Mouse (Mus musculus): ENCODE results near the gene Mpdu1.
"Not testable (repeated sequence)": the region's sequence is repeated elsewhere in the genome, so short reads cannot be mapped to it uniquely, and the experiment has no call there.

Mpdu1 gene

DNA sequence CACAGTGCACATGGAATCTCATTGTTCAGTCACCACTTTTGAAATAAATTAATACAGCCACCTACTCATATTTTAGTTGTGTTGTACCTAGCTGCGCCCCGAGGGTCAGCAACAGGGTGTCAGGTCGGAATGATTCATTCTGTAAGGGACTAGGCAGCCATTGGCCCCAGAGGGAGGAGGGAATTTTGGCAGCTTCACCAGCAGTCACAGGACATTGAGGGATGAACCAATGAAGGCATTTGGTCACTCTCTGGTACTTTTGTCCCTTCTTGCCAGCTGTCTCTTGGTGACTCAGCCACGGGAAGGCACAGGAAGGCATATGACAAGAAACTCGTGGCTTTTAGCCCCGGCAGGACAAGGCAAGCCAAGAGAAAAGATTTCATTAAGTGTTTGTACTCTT, 1.4 kb upstream of the Mpdu1 start:
- no peak for DNase-seq

- DNase-seq = no peak
Measured at GRCm38 (mm10) chr11:69662967-69663671, 677 bp upstream of the Mpdu1 start.

DNA sequence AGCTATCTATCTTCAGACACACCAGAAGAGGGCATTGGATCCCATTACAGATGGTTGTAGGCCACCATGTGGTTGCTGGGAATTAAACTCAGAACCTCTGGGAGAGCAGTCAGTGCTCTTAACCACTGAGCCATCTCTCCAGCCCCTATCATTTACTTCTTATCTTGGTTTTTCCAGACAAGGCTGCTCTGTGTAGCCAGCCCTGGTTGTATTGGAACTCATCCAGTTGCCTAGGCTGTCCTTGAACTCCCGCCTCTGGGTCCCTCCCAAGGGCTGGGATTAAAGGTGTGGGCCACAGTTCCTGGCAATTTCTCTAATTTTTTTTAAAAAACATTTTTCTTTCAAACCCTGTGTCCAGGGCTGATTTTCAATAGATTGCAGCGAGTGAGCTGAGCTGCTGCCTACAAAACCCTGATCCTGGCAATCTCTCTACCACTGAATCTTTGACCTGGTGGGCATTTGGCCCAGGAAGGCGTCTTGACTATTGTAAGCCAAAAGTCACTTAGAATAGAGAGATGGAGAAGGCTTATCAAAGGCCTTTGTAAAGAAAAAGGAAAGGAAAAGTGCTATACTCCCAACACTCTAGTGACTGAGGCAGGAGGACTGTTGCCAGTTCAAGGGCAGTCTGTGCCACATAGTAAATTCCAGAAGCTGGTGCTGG, 1.1 kb downstream of the Mpdu1 start:
- DNase-seq = no peak

- no peak for DNase-seq
Measured at GRCm38 (mm10) chr11:69657462-69657881, 5.0 kb downstream of the Mpdu1 start.

- DNase-seq = peak; percentile 70
Measured at GRCm38 (mm10) chr11:69656617-69657461, 5.6 kb downstream of the Mpdu1 start.

GRCm38 (mm10) chr11:69656065-69656455, 6.4 kb downstream of the Mpdu1 start:
- no peak for DNase-seq

- no peak for DNase-seq
Measured at GRCm38 (mm10) chr11:69655264-69656064, 7.0 kb downstream of the Mpdu1 start, which contains the start of gene Sox15. Gene Sox15 (plus strand): TSS chr11:69655314.

DNA sequence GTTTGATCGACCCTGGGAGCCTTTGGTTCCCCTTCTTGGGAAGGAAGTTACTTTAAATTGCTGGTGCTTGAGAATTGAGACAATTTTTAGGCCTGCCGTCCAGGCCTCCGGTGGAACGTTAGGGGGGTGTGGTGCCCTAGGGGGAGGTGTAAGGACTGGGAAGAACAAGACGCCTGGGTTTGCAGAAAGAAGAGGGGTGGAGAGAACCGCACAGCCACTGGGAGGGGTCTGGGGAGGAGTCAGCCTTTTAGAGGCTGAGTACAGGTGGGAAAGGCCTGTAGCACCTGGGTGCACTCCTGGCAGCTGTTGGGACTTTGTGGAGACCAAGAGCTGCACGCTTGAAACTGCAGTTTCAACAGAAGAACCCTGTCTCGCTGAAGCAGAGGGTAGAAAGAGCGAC, 7.7 kb downstream of the Mpdu1 start:
- DNase-seq = no peak

- no peak for DNase-seq
Measured at GRCm38 (mm10) chr11:69653399-69653798, 9.0 kb downstream of the Mpdu1 start.

DNA sequence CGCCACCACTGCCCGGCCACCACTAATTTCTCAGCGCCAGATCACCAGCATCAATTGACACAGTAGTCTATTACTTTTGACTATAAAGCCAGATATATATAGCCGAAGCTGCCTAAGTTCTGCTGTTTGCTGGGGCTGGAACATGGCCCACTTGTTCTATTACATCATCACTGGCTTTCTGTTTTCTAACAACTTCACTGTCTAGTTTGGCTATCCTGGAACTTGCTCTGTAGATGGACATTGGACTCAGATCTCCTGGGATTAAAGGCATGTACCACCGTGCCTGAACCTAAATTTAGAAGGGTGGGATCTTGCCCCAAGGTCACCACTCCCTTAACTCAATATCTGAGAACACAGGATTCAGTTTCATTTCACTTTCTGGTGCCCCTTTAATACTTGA, 16.6 kb downstream of the Mpdu1 start:
- no peak for DNase-seq

- no peak for DNase-seq
Measured at GRCm38 (mm10) chr11:69635471-69635870, 27.0 kb downstream of the Mpdu1 start.

DNA sequence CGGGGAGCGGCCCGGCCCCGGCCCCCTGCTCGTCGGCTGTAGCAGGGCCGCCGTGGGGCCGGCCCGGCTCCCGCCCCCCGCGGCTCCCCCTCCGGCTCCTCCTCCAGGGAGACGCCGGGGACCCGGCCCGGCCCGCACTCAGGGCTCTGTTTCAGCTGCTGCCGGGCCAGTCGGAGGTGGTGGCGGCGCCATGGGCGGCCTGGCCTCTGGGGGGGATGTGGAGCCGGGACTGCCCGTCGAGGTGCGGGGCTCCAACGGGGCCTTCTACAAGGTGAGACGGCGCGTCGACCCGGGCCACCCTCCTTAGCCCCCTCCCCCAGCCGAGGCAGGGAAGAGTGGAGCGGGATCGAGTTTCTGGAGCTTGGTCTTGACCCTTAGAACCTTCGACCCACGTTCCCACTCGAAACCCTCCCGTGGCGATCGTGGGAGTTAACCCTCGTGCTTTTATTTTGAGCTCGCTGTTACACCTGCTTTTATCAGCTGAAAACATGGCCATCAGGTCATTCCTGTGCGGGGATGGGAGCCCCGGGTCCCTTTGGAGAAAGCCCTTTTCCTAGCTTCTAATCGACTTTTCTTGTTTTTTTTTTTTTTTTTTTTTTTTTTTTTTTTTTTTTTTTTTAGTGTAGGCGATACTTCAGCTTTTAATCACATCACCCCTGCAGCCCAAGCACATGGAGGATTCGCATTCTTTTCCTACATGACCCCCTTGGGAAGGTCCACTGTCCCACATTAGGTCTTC, 29.1 kb downstream of the Mpdu1 start:
- DNase-seq = no peak

DNA sequence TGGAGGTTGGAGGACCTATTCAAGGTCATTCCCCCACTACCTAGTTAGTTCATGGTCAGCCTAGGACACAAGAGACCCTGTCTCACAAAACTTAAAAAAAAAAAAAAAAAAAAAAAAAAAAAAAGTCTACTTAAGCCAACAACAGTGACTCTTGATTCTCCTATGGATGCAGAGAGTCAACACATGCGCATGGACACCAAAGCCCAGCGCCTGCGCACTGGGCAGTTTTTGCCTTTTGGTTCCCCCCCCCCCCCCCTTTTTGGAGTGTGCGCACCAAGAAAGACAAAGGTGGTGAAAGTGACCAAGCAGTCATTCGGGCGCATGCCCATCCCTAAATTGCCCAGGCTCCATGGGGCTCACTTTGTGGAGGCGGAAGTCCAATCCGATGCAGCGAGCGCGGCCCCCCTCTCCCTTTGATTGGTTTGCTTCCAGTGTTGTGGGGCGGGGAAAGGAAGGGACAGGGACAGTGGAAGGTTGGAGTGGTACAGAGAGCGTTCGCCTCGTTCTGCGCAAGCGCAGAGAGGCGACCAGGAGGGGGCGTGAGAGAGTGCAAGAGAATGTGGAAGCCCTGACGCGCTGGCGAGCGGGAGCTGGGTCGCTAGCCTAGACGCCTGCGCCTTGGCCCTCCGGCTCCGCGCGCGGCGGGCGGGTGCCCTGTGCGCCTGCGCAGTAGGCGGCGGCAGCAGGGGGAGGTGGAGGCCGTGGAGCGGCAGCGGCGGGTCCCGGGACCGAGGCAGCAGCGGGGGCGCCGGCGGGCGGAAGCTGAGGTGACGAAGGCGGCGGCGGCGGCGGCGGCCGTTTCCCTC, 30.0 kb downstream of the Mpdu1 start, which contains the start of gene Fxr2:
TSS of gene Fxr2 (plus strand) at position 707 of the 806 bp plus-strand sequence.
- DNase-seq = peak; percentile 100

DNA sequence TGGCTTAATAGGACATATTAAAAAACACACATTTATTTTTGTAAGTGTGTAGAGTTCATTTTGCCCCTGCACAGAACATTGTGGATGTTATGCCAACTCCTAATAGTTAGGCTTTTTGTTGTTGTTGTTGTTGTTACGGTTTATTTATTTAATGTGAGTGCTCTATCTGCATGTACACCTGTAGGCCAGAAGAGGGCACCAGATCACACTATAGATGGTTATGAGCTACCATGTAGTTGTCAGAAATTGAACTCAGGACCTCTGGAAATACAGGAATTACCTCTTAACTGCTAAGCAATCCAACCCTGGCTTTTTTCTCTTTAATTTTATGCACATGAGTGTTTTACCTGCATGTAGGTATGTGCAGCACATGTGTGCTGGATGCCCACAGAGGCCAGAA, 32.6 kb downstream of the Mpdu1 start:
- DNase-seq = no peak

DNA sequence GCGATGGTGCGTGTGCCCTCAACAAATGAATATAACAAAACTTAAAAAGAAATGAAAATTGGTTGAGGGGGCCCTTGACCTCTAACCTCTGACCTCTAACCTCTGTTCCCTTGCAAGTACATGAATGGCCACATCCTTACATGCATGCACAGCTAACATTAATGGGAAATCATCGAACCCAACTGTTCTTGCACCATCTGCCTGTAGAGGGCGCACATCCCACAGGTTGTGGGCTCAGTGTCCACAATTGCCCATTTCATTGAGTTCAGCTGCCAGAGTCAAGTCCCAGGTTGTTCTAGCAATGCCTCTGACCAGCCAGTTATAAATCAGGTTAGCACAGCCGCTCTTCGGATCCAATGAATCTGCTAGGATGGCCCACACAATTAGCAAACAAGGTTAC, 34.2 kb downstream of the Mpdu1 start:
- DNase-seq = peak; percentile 69

- DNase-seq = not testable (repeated sequence)
Measured at GRCm38 (mm10) chr11:69624339-69624738, 38.1 kb downstream of the Mpdu1 start.

- no peak for DNase-seq
Measured at GRCm38 (mm10) chr11:69623006-69623405, 39.4 kb downstream of the Mpdu1 start.

DNA sequence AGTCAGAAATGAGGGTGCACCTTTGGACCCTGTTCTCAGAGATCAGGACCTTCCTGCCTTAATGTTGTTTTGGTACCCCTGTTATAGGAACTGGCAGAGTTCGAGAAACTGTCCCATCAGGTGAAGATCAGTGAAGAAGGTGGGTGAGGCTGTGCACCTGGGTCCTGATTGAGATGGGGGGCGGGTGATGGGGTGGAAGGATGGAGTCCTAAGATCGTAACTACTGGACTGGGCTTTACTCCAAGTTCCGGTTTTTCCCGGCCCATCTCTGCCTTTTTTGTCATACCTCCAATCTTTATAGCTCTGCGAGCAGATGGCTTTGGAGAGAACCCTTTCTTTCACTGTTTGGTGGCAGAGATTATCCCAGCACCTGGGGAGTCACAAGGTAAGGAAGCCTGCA, 40.0 kb downstream of the Mpdu1 start:
- no peak for DNase-seq

DNA sequence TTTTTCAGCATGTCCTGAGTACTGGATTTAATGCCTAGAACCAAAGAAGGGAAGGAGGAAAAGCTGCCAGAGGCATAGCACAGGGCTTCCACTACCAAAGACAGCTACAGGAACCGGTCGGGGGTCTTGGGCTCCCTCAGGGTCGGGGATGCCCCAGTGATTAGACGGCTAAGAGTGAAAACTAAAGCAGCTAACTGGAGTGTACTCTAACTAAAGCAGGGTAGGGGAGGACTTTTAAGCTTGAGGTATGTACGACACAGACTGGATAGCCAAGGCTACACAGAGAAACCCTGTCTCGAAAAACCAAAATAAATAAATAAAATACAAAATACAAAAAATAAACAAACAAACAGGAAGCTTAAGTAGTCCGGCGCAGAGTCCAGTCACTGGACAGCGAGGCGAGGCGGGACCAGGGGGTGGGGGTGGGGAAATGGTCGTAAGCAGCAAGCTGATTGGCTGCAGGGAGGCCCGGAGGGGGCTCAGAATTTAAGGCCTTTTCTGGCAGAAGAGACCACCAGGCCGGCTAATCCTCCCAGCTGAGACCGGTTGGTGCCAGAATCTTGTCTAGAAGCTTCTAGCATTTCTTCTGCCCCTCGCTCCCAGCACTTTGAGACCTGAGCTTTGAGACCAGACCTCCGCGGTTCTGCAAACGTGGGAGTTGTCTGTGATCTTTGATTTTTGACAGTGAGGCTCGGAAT, 40.7 kb downstream of the Mpdu1 start, which contains the start of gene Sat2:
TSS of gene Sat2 (plus strand) at position 454 of the 698 bp plus-strand sequence.
- DNase-seq = no peak

- DNase-seq = no peak
Measured at GRCm38 (mm10) chr11:69620394-69621081, 41.9 kb downstream of the Mpdu1 start.
